Mouse (Mus musculus) MN1 (cell line): Measurements from ENCODE around the gene Gmeb2.

Experiments
- DNase-seq: peaks from one replicate; pipeline ENCODE4 v3.0.0-alpha.2; 2016; ENCODE audit warnings: low spot score

The Gmeb2 gene

GRCm38 (mm10) chr2:181274639-181275038, 13.2 kb downstream of the Gmeb2 start:
- no peak for DNase-seq

GRCm38 (mm10) chr2:181273829-181274228, 14.0 kb downstream of the Gmeb2 start:
- DNase-seq = no peak

GRCm38 (mm10) chr2:181272092-181272491, 15.7 kb downstream of the Gmeb2 start:
- no peak for DNase-seq

GRCm38 (mm10) chr2:181266839-181267238, 21.0 kb downstream of the Gmeb2 start:
- DNase-seq = no peak

- DNase-seq = no peak
Observed at GRCm38 (mm10) chr2:181253248-181253647, 34.6 kb downstream of the Gmeb2 start.

GRCm38 (mm10) chr2:181251841-181252240, 36.0 kb downstream of the Gmeb2 start:
- no peak for DNase-seq

GRCm38 (mm10) chr2:181249217-181249616, 38.6 kb downstream of the Gmeb2 start:
- DNase-seq = no peak

- DNase-seq = no peak
Observed at GRCm38 (mm10) chr2:181245031-181245430, 42.8 kb downstream of the Gmeb2 start.

- no peak for DNase-seq
Observed at GRCm38 (mm10) chr2:181243706-181244394, 44.0 kb downstream of the Gmeb2 start.

- no peak for DNase-seq
Observed at GRCm38 (mm10) chr2:181242314-181242665, 45.5 kb downstream of the Gmeb2 start.

- DNase-seq = peak; percentile 53
Observed at GRCm38 (mm10) chr2:181241602-181242313, 46.1 kb downstream of the Gmeb2 start, which contains the start of gene Helz2. Helz2 (minus strand) TSS chr2:181242027.

GRCm38 (mm10) chr2:181240806-181241440, 46.9 kb downstream of the Gmeb2 start:
- no peak for DNase-seq

- DNase-seq = no peak
Observed at GRCm38 (mm10) chr2:181239261-181239660, 48.6 kb downstream of the Gmeb2 start.

- DNase-seq = no peak
Observed at GRCm38 (mm10) chr2:181238861-181239260, 49.0 kb downstream of the Gmeb2 start.

- DNase-seq = no peak
Observed at GRCm38 (mm10) chr2:181238091-181238610, 49.7 kb downstream of the Gmeb2 start.

GRCm38 (mm10) chr2:181237251-181238014, 50.4 kb downstream of the Gmeb2 start:
- no peak for DNase-seq

GRCm38 (mm10) chr2:181235681-181236566, 51.9 kb downstream of the Gmeb2 start:
- no peak for DNase-seq

GRCm38 (mm10) chr2:181234680-181235079, 53.2 kb downstream of the Gmeb2 start:
- no peak for DNase-seq

GRCm38 (mm10) chr2:181233443-181233842, 54.4 kb downstream of the Gmeb2 start:
- DNase-seq = no peak

GRCm38 (mm10) chr2:181231171-181231570, 56.7 kb downstream of the Gmeb2 start:
- DNase-seq = no peak

GRCm38 (mm10) chr2:181228335-181228734, 59.5 kb downstream of the Gmeb2 start:
- DNase-seq = no peak
